Mouse (Mus musculus) urinary bladder, postnatal 10 days (tissue): ENCODE results near the gene Iqschfp.

ENCODE experiments used
- DNase-seq: peaks from one replicate; pipeline ENCODE4 v3.0.0; 2022; ENCODE audit warnings: low spot score

Iqschfp gene

GRCm38 (mm10) chr3:68572249-68573225 is 680.5 kb downstream of the Iqschfp start:
- no peak for DNase-seq

- DNase-seq: no peak
Measured at GRCm38 (mm10) chr3:68573226-68573624, 681.2 kb downstream of the Iqschfp start.

- DNase-seq: no peak
Measured at GRCm38 (mm10) chr3:68574097-68574496, 682.1 kb downstream of the Iqschfp start.

GRCm38 (mm10) chr3:68574565-68574964 is 682.5 kb downstream of the Iqschfp start:
- DNase-seq: no peak

- DNase-seq: no peak
Measured at GRCm38 (mm10) chr3:68575636-68576340, 683.8 kb downstream of the Iqschfp start.

- no peak for DNase-seq
Measured at GRCm38 (mm10) chr3:68576431-68576830, 684.4 kb downstream of the Iqschfp start.

- no peak for DNase-seq
Measured at GRCm38 (mm10) chr3:68576948-68577347, 684.9 kb downstream of the Iqschfp start.

GRCm38 (mm10) chr3:68581591-68581990 is 689.6 kb downstream of the Iqschfp start:
- no peak for DNase-seq

GRCm38 (mm10) chr3:68582103-68582740 is 690.2 kb downstream of the Iqschfp start:
- no peak for DNase-seq

GRCm38 (mm10) chr3:68583031-68583693 is 691.1 kb downstream of the Iqschfp start:
- no peak for DNase-seq

- no peak for DNase-seq
Measured at GRCm38 (mm10) chr3:68583771-68584511, 691.9 kb downstream of the Iqschfp start.

- no peak for DNase-seq
Measured at GRCm38 (mm10) chr3:68585213-68585612, 693.2 kb downstream of the Iqschfp start.

- no peak for DNase-seq
Measured at GRCm38 (mm10) chr3:68586646-68587064, 694.6 kb downstream of the Iqschfp start.

- DNase-seq: no peak
Measured at GRCm38 (mm10) chr3:68587567-68588245, 695.7 kb downstream of the Iqschfp start.

GRCm38 (mm10) chr3:68589220-68589840 is 697.3 kb downstream of the Iqschfp start:
- DNase-seq: no peak

- DNase-seq: no peak
Measured at GRCm38 (mm10) chr3:68590436-68590835, 698.4 kb downstream of the Iqschfp start.

GRCm38 (mm10) chr3:68592575-68592974 is 700.5 kb downstream of the Iqschfp start:
- no peak for DNase-seq

- DNase-seq: no peak
Measured at GRCm38 (mm10) chr3:68593073-68593867, 701.2 kb downstream of the Iqschfp start.

GRCm38 (mm10) chr3:68595316-68595925 is 703.4 kb downstream of the Iqschfp start:
- no peak for DNase-seq
